Comparison of ENCODE assay signal across 36 mouse cellular contexts in genomic region chr5:8974721-8975120, GRCm38 (mm10).
"Had no signal": no experiment of that assay in that cellular context is flagged by ENCODE, and none has a peak within 500 bp of the region (broad histone marks: within the 10 kb centered on the region; RNA-seq: fewer than 3 reads in every experiment).

No protein-coding gene starts in this region.

- DNase-seq: heart, adult 18-20 months; heart, adult 2 months; heart, postnatal 10 days; heart, postnatal 14 days; heart, postnatal 36 days; heart, postnatal 4 days; kidney, adult 11 months; kidney, adult 18-20 months; kidney, adult 2 months; kidney, adult 8-10 months; kidney, adult 9 months; kidney, postnatal 10 days; kidney, postnatal 14 days; kidney, postnatal 25 days; kidney, postnatal 36 days; kidney, postnatal 4 days; layer of hippocampus, adult 9-11 months had no signal

- H3K4me2 ChIP-seq: heart, embryonic 11.5 days; heart, embryonic 12.5 days; heart, embryonic 13.5 days; heart, embryonic 15.5 days; hindbrain, embryonic 12.5 days; hindbrain, embryonic 13.5 days; hindbrain, embryonic 14.5 days; hindbrain, embryonic 15.5 days; intestine, embryonic 15.5 days; kidney, embryonic 15.5 days had no signal

- H3K27me3 ChIP-seq: heart, embryonic 12.5 days; heart, embryonic 13.5 days; heart, embryonic 15.5 days; hindbrain, embryonic 12.5 days; hindbrain, embryonic 13.5 days; hindbrain, embryonic 15.5 days; intestine, embryonic 15.5 days; kidney, embryonic 15.5 days had no signal

- H3K36me3 ChIP-seq: intestine, embryonic 15.5 days had no signal

- H3K4me3 ChIP-seq: heart, adult 2 months; heart, embryonic 10.5 days; heart, embryonic 12.5 days; heart, embryonic 13.5 days; heart, embryonic 15.5 days; hindbrain, embryonic 10.5 days; hindbrain, embryonic 12.5 days; hindbrain, embryonic 13.5 days; hindbrain, embryonic 15.5 days; intestine, embryonic 15.5 days; kidney, embryonic 15.5 days; layer of hippocampus, adult 2 months had no signal

- ATAC-seq: hindbrain, embryonic 16.5 days; hindbrain, postnatal 0 days; inflammation-experienced regulatory T-cells, adult 6 months; intestine, embryonic 15.5 days; intestine, embryonic 16.5 days; intestine, postnatal 0 days had no signal

- H3K9me3 ChIP-seq: heart, embryonic 10.5 days; heart, embryonic 12.5 days; heart, embryonic 13.5 days; heart, embryonic 15.5 days; hindbrain, embryonic 10.5 days; hindbrain, embryonic 12.5 days; hindbrain, embryonic 13.5 days; hindbrain, embryonic 15.5 days; intestine, embryonic 15.5 days; kidney, embryonic 15.5 days had no signal

- H3K9ac ChIP-seq: heart, embryonic 12.5 days; heart, embryonic 13.5 days; heart, embryonic 15.5 days; hindbrain, embryonic 12.5 days; hindbrain, embryonic 13.5 days; hindbrain, embryonic 14.5 days; hindbrain, embryonic 15.5 days; intestine, embryonic 15.5 days; kidney, embryonic 15.5 days had no signal

- H3K27ac ChIP-seq: heart, adult 2 months; heart, embryonic 10.5 days; heart, embryonic 13.5 days; heart, embryonic 15.5 days; hindbrain, embryonic 10.5 days; hindbrain, embryonic 12.5 days; hindbrain, embryonic 13.5 days; hindbrain, embryonic 14.5 days; hindbrain, embryonic 15.5 days; hindbrain, postnatal 0 days; intestine, embryonic 15.5 days; kidney, embryonic 15.5 days; kidney, postnatal 0 days; layer of hippocampus, adult 2 months had no signal

- H3K4me1 ChIP-seq: heart, embryonic 10.5 days; heart, embryonic 12.5 days; heart, embryonic 13.5 days; heart, embryonic 15.5 days; hindbrain, embryonic 12.5 days; hindbrain, embryonic 13.5 days; hindbrain, embryonic 15.5 days; intestine, embryonic 15.5 days; kidney, embryonic 15.5 days had no signal
